Mouse (Mus musculus) lung, postnatal 36 days (tissue): Measurements from ENCODE around the gene Disp3.

Experiments used
- DNase-seq: peaks from one replicate; pipeline ENCODE4 v3.0.0; 2022; ENCODE audit warnings: mixed read lengths

The Disp3 gene

GRCm38 (mm10) chr4:148287041-148287440, 724 bp downstream of the Disp3 start:
- DNase-seq = no peak

- no peak for DNase-seq
Observed at GRCm38 (mm10) chr4:148286226-148287031, 1.3 kb downstream of the Disp3 start.

DNA sequence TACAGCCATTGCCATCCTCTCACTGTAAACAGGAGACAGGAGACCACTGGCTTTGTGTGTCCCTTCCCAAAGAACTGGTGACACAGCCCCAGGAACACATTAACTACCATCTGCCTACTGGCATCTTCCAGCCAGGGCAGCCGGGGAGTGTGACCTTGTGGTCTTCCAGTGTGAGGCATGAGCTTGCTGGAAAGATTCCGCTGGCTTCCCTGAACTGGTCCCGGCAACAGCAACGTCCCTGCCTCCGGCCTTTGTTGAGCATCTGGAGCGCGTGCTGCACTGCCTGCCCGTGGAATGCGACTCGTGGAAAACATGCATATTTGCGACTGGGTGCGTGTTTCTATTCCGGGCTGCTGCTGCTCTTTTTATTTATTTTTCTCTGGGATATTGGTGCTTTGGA, 3.5 kb downstream of the Disp3 start:
- DNase-seq = no peak

GRCm38 (mm10) chr4:148276816-148277491, 10.8 kb downstream of the Disp3 start:
- no peak for DNase-seq

- no peak for DNase-seq
Observed at GRCm38 (mm10) chr4:148274671-148275070, 13.1 kb downstream of the Disp3 start.

DNA sequence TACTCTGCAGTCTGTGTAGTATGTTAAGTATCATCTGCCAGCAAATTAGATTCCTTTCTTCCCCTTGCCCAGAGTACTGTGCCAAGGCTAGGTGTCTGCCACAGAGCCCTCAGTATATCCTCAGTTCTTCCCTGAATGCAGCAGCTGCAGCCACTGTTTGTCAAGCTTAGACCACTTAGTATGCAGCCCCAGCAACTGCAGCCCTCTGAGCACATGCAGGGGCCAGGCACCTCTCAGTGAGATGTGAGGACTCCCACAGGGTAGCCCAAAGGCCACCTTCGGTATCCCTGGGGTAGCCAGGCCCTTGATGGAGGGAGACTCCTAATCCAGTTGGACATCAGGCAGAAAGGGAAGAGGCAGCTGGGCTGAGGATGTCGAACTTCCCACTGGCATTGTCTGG, 14.5 kb downstream of the Disp3 start:
- no peak for DNase-seq

DNA sequence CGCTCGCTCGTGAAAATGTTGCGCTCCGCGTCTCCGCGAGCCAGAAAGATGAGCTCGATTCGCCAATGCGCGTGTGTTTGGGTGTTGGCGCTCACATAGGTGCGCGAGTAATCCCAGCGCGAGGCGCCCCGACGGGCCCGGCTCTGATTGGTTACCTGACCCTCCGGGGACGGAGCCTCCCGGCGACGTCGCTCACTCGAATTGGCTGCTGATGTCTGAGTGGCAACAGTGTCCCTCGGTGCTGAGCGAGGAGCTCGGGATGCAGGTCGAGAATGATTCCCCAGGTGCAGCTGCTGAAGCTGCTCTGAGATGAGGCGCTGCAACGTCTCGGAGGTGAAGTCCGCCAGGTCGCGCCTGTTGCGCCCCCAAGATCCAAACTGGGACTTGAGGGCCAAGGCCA, 16.1 kb downstream of the Disp3 start:
- DNase-seq = no peak

DNA sequence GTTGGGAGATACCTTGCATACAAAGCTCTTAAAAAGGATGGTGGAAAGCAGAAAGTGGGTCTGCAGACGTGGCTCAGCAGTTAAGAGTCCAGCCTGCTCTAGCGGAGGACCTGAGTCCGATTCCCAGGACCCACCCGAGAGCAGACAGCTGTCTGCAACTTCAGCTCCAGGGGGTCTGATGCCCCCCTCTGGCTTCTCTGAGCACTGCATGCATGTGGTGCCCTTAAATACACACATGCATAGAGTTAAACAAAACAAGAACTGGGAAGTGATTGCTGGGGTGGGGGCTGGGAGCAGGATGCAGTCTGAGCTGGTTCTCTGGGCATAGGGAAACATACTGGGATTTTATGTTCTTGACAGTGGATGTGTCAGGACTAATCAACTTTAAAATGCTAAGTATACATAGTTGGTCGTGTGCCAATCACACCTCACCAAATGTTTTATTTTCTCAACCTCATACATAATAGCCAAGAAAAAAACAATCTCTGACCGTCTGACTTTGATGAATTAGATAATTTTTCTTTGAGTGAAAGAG, 20.7 kb downstream of the Disp3 start:
- no peak for DNase-seq

GRCm38 (mm10) chr4:148259941-148260340, 27.8 kb downstream of the Disp3 start:
- DNase-seq = no peak

DNA sequence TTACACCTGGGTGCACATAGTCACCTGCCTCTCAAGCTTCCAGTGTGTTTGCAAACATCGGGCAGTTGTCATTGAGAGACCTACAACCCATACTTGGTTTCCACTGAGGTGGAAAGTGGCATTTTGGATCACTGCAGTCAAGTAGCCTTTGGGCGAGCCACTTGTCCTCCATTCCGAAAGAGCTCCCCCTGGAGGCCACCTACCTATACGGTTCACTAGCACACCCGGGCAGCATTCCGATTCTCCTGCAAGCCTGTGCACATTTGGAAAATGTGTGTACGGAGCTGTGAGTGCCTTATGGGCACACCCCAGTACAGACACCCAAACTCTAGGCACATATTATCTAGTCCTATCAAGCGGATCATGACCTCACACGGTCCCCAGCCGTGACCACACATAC, 38.4 kb downstream of the Disp3 start:
- DNase-seq = peak; percentile 7

- no peak for DNase-seq
Observed at GRCm38 (mm10) chr4:148240387-148240786, 47.4 kb downstream of the Disp3 start.

- no peak for DNase-seq
Observed at GRCm38 (mm10) chr4:148239474-148240130, 48.2 kb downstream of the Disp3 start.

DNA sequence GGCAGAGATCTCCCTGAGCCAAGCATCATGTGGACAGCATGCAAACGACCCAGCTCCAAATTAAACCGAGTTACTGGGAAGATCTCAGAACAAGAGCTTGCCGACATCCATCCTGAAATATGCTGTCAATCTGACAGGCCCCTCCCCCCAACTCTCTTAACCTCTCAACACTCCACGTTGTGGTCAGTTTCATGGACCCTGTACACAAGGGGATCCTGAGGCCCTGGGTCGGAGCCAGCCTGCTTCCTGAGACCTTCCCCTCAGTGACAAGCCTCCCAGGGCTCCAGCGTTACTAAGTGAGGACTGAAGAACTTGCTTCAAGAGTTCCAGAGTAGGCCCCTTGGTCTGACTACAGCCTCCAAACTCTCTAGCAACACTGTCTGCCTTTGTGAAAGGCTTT, 48.8 kb downstream of the Disp3 start:
- DNase-seq = no peak

DNA sequence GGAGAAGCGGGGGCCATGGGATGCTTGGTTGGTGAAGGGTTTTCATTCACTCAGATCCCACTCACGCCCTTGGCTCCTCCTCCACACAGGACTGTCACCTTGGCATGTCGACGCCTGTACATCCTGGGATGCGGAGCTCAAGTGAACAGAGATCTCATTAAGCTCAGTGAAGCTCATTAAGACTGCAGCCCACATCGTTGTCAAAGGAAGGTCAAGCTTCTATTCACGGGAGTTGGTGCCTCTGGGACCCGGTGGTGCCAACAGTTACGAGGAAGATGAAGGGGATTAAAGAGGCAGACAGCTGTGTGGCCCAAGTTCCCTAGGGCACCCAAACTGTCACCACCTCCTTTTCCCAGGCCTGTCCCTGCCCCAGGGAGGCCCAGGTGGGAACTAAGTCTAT, 49.5 kb downstream of the Disp3 start:
- no peak for DNase-seq

DNA sequence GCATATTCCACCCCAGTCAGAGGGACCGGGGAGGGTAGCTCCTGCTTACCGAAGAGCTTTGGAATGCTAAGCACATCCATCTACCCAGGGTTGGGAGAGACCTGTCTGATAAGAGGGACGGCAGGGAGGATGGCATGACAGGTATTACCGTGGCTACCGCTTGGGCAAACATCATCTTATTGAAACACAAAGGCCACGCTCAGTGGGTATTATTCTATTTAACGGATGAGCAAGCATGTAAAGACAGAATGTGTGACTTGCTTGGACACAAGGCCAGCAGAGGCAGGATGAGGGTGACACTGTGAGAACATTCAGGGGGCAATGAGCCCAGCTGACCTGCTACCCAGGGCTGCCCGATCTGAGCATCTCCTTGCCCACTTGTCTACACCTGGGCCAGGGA, 51.1 kb downstream of the Disp3 start:
- no peak for DNase-seq

- DNase-seq = no peak
Observed at GRCm38 (mm10) chr4:148233061-148233460, 54.7 kb downstream of the Disp3 start.

GRCm38 (mm10) chr4:148232615-148233014, 55.1 kb downstream of the Disp3 start:
- no peak for DNase-seq

DNA sequence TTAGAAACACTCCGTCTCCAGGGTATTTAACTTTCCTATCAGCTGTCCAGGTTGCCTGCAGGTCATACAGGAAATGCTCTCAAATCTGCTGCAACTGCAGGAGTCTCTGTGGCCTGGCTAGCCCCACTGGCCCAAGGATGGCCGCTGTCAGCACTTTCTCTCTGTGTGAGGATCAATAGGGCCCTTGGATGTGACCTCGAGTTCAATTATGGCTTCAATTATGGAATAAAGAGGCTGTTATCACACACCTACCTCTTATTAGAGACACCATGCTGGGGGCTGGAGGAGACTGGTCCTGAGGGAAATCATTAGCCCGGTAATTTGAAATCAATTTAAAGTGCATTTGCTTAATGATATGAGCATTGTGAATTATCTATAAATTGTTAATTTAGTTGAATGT, 55.6 kb downstream of the Disp3 start:
- no peak for DNase-seq

DNA sequence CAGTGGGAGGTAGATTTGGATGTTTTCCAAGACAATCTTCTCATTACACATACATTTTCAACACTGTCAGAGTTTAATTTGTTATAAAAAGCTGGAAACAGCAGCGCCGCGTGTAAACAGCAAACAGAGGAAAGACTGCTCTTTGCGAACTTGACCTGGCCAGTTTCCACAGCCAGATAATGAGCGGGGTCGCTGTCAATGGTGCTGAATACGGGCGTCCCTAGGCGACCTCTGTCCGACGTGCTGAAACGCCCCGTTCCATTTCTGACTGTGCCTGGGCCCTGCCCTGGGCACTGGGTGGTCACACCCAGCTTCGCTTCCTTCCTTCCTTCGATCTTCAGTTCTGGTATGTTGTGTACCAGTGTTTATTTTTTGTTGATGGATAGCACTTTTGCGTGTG, 58.1 kb downstream of the Disp3 start:
- peak; percentile 60 for DNase-seq

DNA sequence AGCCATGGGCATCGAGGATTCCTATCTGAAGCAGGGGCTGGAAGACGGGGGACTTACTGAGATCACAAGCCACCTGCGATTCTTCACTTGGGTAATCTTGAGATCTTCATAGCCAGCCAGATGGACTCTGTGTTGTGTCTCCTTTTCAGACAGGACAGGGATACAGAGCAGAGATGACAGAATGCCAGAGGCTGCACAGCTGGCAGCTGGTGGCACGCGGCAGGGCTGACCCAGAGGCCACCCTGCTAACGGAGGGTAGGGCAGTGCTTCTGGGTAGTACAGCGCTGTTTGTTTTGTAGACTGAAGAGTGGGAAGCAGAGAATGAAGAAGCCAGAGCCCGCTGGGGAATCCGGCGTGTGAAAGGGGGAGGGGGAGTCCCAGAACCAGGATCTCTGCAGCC, 64.8 kb downstream of the Disp3 start:
- no peak for DNase-seq

- no peak for DNase-seq
Observed at GRCm38 (mm10) chr4:148220656-148221055, 67.1 kb downstream of the Disp3 start.

GRCm38 (mm10) chr4:148218238-148218637, 69.5 kb downstream of the Disp3 start:
- no peak for DNase-seq

DNA sequence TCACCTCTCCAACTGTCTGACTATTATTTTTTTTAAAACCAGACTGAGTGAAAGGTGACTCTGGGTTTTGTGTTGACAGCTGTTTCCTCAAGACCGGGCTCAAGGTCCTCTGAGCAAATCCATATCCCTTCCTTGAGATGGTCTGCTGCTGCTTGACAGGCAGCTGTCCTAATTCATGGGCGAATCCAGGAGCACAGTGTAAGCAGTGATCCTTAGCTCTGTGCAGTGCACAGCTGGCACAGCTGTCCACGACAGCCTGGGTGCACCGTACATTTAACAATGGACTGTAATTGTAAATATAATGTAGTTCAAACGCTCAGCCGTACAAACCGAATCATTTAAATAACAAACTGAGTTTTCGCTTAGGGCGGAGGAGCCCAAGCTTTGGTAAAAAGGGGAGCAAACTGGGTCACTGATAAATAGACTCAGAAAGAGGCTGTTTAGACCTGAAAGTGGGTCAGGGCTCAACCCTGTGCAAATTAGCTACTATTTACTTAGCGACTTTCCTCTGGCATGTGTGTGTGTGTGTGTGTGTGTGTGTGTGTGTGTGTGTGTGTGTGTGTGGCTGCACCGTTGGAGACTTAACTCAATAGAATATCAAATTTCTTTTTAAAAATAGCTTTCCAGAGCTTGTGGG, 72.4 kb downstream of the Disp3 start:
- no peak for DNase-seq
